Mouse (Mus musculus) embryonic facial prominence, embryonic 10.5 days (tissue): ENCODE results near the gene Slc30a7. TPM values are rescaled to one million over a fixed set of nuclear protein-coding genes. Genes with fewer than 3 reads are reported as not detected.

Source experiments
- DNase-seq: peaks from one replicate; pipeline ENCODE4 v3.0.0-alpha.2; 2017; ENCODE audit warnings: low spot score
- H3K27ac ChIP-seq: fragments of 300-500 bp; sonication (generic); replicated peaks from 2 replicates; pipeline ENCODE4 v1.5.1; 2016; ENCODE audit warnings: mild to moderate bottlenecking
- H3K27me3 ChIP-seq: fragments of 300-500 bp; sonication (generic); replicated peaks from 2 replicates; pipeline ENCODE4 v1.6.1; 2016; ENCODE audit warnings: low read depth, mild to moderate bottlenecking; ENCODE audit not compliant: poor library complexity, severe bottlenecking
- H3K36me3 ChIP-seq: fragments of 300-500 bp; sonication (generic); replicated peaks from 2 replicates; pipeline ENCODE4 v1.6.1; 2016; ENCODE audit warnings: mild to moderate bottlenecking, moderate library complexity
- H3K4me1 ChIP-seq: fragments of 300-500 bp; sonication (generic); 2 replicates; pipeline ENCODE4 v1.6.1; 2016
- H3K4me3 ChIP-seq: fragments of 300-500 bp; sonication (generic); 2 replicates; pipeline ENCODE4 v1.5.1; 2016; ENCODE audit warnings: mild to moderate bottlenecking, moderate library complexity
- H3K9me3 ChIP-seq: fragments of 300-500 bp; sonication (generic); 2 replicates; pipeline ENCODE4 v1.6.1; 2016; ENCODE audit warnings: mild to moderate bottlenecking
- WGBS: fragments of 180-500 bp; shearing (Covaris S2); methylation state at CpG from one replicate; pipeline ENCODE4 v1.1.7; 2016; 5-methylcytosine and 5-hydroxymethylcytosine counted together
- polyA plus RNA-seq: library from polyadenylated mRNA; unstranded; fragments of >200 nt; fragmentation: Nextera tagmentation; extraction: Ambion mirVana; gene quantifications from 2 replicates; pipeline ENCODE4 v1.2.1, GENCODE M21; 2016

Slc30a7 gene
- polyA plus RNA-seq, 1 experiment from 2014 or later: 24.6 TPM

DNA sequence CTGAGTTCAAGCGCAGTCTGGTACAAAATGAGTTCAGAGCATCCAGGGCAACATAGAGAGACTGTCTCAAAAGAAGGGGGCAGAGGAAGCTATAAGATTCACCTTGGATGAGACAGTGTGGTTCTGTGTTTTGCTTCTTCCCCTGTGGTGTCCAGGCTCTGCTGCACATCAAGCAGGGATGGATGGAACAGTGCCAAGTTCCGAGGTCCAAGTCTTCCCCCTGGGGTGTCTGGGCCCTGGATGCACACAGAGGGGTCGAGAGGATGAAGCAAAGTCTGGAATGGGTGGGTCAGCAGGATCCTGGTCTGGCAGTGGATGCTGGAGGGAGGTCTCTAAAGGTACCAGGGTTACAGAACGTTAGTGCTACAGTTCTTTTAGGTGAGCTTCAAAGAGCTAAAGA is 11.4 kb upstream of the Slc30a7 start:
- no peaks in the 10 kb centered on the region for H3K27me3 ChIP-seq
- no peak overlapping the region for H3K27ac ChIP-seq
- WGBS: 71% methylated on average over 4 of the region's 4 CpGs
- H3K36me3 ChIP-seq: no peaks in the 10 kb centered on the region
- DNase-seq: no peak
- no peak overlapping the region for H3K4me3 ChIP-seq
- no peaks in the 10 kb centered on the region for H3K9me3 ChIP-seq
- H3K4me1 ChIP-seq: no peaks in the 10 kb centered on the region

DNA sequence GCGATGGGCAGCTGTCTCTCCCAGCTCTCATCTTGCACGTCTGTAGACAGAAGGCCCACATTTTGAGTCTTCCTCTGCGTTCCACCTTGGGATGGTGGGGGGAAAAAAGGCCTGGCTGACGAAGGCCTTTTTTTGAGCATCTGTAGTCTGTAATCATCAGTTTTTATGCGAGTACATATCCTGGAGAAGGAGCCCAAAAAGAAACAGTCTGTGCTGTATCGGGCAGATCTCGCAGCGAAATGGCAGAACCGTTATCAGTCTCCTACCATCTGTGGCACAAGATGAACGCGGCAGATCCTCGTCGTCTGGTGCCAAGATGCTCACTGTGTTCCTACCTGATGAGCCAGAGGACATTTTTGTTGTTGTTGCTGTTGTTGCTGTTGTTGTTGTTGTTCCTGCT is 8.9 kb upstream of the Slc30a7 start:
- H3K27ac ChIP-seq: no peak overlapping the region
- no peaks in the 10 kb centered on the region for H3K4me1 ChIP-seq
- no peak overlapping the region for H3K4me3 ChIP-seq
- no peaks in the 10 kb centered on the region for H3K27me3 ChIP-seq
- WGBS: 94% methylated on average over 13 of the region's 13 CpGs
- no peaks in the 10 kb centered on the region for H3K9me3 ChIP-seq
- no peak for DNase-seq
- no peaks in the 10 kb centered on the region for H3K36me3 ChIP-seq

DNA sequence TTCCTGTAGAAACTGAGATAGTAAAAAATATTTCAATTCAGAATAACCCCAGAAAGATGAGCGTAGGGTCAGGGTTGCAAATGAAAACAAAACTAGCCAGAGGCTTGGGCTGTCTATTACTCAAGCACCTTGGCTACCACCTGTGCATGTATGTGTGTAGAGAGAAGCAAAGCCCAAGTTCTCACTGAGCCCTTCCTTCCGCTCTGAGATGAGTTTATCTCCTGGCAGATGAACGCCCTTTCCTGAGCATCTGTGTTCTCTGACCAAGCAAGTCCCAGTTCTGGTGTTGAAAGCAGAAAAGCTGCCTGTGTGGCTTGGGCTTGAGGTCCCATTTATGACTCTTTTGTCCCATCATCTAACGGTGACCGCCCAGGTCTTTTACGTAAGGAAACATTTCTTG is 7.7 kb upstream of the Slc30a7 start:
- Histone ChIP-seq H3K36me3 (no peaks in the 10 kb centered on the region), H3K9me3 (no peaks in the 10 kb centered on the region), H3K27ac (no peak overlapping the region), H3K4me3 (no peak overlapping the region), H3K27me3 (no peaks in the 10 kb centered on the region), H3K4me1 (no peaks in the 10 kb centered on the region)
- 96% methylated on average over 6 of the region's 6 CpGs for WGBS
- DNase-seq: no peak

DNA sequence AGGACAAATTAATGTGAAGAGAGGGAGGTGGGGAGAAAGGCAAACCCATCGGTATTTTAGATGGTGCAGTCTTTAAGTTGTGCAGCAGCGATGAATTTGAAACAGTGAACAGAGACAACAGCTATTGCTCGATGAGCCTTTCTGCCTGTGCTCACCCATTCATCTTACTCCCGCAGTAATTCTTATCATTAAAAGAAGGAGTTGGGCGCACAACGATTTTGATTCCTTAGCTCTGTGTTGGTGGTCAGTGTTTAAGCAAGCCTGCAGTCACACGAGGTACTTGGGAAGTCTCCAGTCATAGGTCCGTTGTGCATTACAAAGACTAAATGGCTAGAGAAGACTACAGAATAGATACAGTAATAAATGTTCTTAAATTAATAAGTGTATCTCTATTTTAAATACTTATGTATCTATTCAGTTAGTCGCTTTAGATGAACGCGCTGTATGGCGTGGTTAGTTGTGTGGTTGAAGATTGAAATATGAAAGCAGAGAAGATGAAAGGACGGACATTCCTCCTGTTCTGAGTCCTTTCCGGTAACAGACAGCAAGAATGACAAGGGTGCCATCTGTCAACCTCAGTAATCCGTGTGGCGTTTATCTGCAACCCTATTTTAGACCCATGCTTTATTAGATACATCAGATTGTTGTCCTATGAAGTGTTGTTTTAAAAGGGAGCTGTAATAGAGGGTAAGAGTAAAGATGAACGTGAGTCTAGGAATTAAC is 2.6 kb upstream of the Slc30a7 start:
- peaks cover 29% of the 10 kb centered on the region for H3K4me1 ChIP-seq
- WGBS: 90% methylated on average over 17 of the region's 17 CpGs
- H3K4me3 ChIP-seq: no peak overlapping the region
- H3K27me3 ChIP-seq: no peaks in the 10 kb centered on the region
- H3K27ac ChIP-seq: no peak overlapping the region
- H3K9me3 ChIP-seq: no peaks in the 10 kb centered on the region
- DNase-seq: no peak
- H3K36me3 ChIP-seq: peaks cover 8% of the 10 kb centered on the region

DNA sequence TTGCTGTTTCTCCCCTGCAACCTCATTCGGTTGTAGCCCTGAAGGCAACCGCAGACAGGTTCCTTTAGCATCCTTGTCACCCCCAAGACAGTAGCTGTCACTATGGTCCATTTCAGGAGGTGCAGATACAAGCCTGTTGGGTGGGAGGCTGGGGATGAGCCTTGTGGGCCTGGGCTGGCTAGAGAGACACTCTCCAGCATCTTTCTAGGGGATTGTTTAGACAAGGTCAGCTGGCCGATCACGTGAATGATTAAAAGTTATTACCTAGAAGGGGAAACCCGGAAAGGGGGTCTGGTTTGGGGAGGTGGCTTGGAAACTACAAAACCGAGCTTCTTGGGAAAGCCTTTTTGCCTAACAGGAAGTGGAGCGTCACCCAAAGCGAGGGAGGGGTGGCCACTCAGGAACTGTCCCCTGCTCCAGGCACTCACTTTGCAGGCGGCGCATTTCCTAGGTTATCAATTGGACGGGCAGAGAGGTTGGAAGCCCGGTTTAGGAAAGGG is 785 bp upstream of the Slc30a7 start:
- H3K9me3 ChIP-seq: no peaks in the 10 kb centered on the region
- peaks cover 22% of the 10 kb centered on the region for H3K36me3 ChIP-seq
- H3K27ac ChIP-seq: peak overlapping the region; percentile 89
- DNase-seq: peak; percentile 84
- peaks cover 29% of the 10 kb centered on the region for H3K4me1 ChIP-seq
- H3K4me3 ChIP-seq: peak overlapping the region; percentile 91
- H3K27me3 ChIP-seq: no peaks in the 10 kb centered on the region
- under 1% methylated on average over 12 of the region's 12 CpGs for WGBS

DNA sequence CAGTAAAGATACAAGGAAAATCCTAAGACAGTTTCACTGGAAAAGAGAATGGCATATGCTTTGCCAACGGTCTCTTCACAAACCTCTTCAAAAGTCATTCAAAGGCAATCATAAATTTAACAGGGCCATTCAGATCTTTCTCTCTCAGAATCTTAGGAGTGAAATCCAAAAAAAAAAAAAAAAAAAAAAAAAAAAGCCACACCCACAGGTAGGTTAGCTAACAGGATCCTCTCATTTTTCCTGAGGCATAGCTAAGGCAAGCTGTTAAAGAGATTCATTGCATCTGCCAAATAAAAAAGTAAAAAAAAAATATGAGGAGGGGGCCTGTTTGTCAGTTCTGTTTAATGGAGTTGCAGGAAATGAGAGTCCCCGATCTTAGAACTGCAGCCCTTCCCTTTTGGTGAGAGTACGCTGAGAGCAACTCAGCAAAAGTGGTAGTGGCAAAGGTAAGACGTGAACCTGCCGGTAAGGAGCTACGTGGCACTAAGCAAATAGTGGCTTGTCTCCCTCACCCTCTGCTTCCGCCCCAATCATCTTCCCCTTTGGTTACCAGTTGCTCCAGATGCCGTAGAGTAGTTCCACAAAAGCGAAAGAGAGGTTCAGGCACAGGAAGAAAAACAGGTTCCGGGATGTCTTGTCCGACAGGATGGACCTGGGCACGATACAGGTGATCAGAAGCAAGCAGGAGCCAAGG is 775 bp downstream of the Slc30a7 start:
- WGBS: 8% methylated on average over 12 of the region's 12 CpGs
- Histone ChIP-seq H3K27ac (peak overlapping the region; percentile 89), H3K9me3 (no peaks in the 10 kb centered on the region), H3K27me3 (no peaks in the 10 kb centered on the region), H3K4me1 (peaks cover 29% of the 10 kb centered on the region), H3K4me3 (peak overlapping the region; percentile 91), H3K36me3 (peaks cover 29% of the 10 kb centered on the region)
- peak; percentile 38 for DNase-seq

DNA sequence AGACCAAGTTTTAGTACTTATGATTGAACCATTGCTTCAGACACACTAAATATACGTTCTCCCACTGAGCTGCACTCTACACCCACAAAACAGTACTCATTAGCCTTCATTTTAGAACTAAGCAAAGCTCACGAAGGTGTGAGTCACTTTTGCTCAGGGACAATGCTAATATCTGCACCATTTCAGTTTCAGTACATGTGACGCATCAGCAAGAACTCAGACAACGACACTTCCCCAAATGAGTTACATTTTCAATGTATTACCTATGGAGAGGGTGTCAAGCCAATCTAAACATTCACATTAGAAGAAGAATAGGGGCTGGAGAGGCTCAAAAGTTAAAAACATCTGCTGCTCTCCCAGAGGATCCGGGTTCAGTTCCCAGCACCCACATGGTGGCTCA is 10.3 kb downstream of the Slc30a7 start:
- Histone ChIP-seq H3K36me3 (peaks cover 50% of the 10 kb centered on the region), H3K27me3 (no peaks in the 10 kb centered on the region), H3K4me1 (peaks cover 10% of the 10 kb centered on the region; the same call in 1 of the 2 replicates), H3K4me3 (no peak overlapping the region), H3K9me3 (0 out of 2 replicates have a peak, but pooled peaks cover 5% of the 10 kb centered on the region), H3K27ac (no peak overlapping the region)
- 95% methylated on average over 5 of the region's 5 CpGs for WGBS
- DNase-seq: no peak

DNA sequence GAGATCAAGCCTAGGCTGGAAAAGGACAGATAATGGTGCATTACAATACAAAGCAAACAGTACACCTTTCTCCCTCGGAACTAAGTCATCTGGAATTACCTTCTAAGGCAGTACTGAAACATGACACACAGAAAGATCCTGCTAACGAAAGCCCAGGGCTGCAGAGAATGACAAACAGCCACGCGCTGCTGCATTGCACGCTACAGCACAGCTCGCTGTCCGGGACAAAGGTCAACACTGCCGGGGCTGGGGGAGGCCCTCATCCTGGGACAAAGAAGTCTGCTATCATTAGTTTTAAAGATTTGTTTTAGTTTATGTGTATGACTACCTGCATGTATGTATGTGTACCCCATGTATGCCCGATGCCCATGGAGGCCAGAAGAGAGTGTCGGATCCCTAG is 14.2 kb downstream of the Slc30a7 start:
- peaks cover 10% of the 10 kb centered on the region; the same call in 1 of the 2 replicates for H3K4me1 ChIP-seq
- H3K27me3 ChIP-seq: no peaks in the 10 kb centered on the region
- no peak overlapping the region for H3K4me3 ChIP-seq
- peak; percentile 29 for DNase-seq
- 0 out of 2 replicates have a peak overlapping the region, but pooled peaks have one; percentile 30 for H3K27ac ChIP-seq
- 0 out of 2 replicates have a peak, but pooled peaks cover 2% of the 10 kb centered on the region for H3K9me3 ChIP-seq
- peaks cover 48% of the 10 kb centered on the region for H3K36me3 ChIP-seq
- WGBS: 58% methylated on average over 10 of the region's 10 CpGs

DNA sequence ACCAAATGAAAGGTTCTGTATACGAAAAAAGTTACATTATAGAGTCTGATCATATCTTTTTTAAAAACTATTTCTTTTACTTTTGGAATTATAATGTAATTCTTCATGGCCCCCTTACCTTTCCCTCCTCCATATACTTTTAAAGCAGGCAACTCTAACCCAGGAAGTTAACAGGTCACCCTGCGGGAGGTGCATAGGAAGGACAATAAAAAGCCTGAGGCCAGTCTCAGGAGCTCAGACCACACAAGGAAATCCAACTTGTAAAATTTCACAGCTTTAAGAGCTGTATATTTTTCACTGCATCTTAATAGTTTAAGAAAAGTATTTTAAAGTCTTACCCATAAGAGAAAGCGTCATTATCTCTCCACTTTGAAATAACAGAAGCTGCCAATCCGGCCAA is 14.6 kb downstream of the Slc30a7 start:
- no peak overlapping the region for H3K27ac ChIP-seq
- no peak for DNase-seq
- H3K27me3 ChIP-seq: no peaks in the 10 kb centered on the region
- no peaks in the 10 kb centered on the region for H3K9me3 ChIP-seq
- peaks cover 10% of the 10 kb centered on the region; the same call in 1 of the 2 replicates for H3K4me1 ChIP-seq
- no peak overlapping the region for H3K4me3 ChIP-seq
- H3K36me3 ChIP-seq: peaks cover 47% of the 10 kb centered on the region
- WGBS: 85% methylated on average over 4 of the region's 4 CpGs

DNA sequence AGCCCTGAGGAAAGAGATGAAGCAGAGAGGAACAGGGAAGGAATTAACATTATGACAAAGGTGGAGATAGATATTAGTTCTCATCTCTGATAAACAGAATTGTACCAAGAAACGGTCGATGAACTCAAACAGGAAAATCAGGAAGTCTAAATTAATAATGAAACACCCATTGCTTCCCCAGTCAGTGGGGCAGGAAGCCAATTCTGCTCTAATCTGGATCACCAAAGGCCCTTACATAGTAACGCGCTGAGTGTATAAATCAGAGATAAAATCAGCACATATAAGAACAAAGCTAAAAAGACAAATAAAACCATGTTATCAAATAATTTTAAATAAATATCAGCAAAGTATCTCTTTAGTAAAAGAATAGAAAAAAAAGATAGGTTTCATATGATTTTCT is 15.1 kb downstream of the Slc30a7 start:
- Histone ChIP-seq H3K36me3 (peaks cover 47% of the 10 kb centered on the region), H3K4me1 (peaks cover 10% of the 10 kb centered on the region; the same call in 1 of the 2 replicates), H3K9me3 (no peaks in the 10 kb centered on the region), H3K27me3 (no peaks in the 10 kb centered on the region), H3K27ac (no peak overlapping the region), H3K4me3 (no peak overlapping the region)
- DNase-seq: no peak
- 92% methylated on average over 4 of the region's 4 CpGs for WGBS

DNA sequence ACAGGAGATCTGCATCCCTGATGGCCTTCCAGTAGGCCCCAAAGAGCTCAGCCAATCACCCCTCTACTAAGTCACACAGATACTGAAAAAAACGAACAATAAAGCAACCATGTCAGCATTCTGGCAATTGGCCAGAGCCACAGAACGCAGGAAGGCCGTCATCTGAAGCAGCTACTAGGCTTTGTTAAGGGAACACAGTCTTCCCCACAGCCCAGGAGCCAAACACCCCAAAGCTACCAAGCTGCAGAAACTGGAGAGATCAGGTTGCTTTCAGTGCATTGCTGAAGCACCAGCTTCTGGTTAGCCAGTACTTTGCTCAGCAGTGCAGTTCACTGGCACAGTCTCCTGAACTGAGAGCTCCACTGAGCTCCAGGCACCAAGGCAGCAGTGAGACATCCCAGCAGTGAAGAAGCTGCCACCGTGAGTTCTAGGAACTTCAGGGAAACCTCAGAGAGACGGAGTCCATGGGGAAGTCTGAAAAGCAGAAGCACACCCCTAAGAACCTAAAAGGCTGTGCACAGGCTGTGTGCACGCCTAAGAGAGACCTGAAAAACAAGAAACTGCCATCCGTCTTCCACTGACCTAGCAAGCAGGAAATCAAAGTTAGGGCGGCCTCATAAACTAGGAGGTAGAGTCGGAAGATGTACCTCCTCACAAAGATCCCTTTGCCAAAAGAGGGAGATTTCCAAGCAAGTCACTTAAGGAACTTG is 21.9 kb downstream of the Slc30a7 start:
- peaks cover 88% of the 10 kb centered on the region for H3K36me3 ChIP-seq
- no peaks in the 10 kb centered on the region for H3K9me3 ChIP-seq
- no peaks in the 10 kb centered on the region for H3K4me1 ChIP-seq
- H3K27me3 ChIP-seq: no peaks in the 10 kb centered on the region
- DNase-seq: no peak
- H3K4me3 ChIP-seq: no peak overlapping the region
- H3K27ac ChIP-seq: no peak overlapping the region
- 91% methylated on average over 9 of the region's 9 CpGs for WGBS

DNA sequence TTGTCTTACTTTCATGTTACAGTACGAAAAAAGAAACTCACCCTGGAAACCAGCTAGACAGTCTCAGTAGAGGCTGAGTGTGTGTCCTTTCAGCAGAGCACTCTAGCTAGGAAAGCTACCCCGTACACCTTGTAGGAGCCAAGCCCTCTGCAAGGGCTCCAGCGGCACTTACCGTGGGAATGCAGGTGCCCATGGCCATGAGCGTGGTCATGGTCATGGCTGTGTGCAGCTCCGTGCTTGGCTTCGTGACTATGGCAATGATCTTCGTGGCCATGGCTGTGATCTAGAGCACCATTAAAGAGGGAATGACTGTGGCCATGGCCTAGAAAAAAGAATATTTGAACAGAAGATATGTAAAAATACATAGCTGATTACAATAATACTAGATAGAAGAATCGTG is 22.6 kb downstream of the Slc30a7 start:
- no peak for DNase-seq
- no peak overlapping the region for H3K4me3 ChIP-seq
- no peaks in the 10 kb centered on the region for H3K27me3 ChIP-seq
- 94% methylated on average over 9 of the region's 9 CpGs for WGBS
- H3K4me1 ChIP-seq: no peaks in the 10 kb centered on the region
- H3K9me3 ChIP-seq: no peaks in the 10 kb centered on the region
- peaks cover 84% of the 10 kb centered on the region for H3K36me3 ChIP-seq
- H3K27ac ChIP-seq: no peak overlapping the region
